Mouse (Mus musculus) MEL (cell line): Measurements from ENCODE around the gene Nipsnap2.

Source experiments
- CTCF ChIP-seq, 3 experiments: IDR thresholded peaks in 2 of 3; conservative IDR thresholded peaks in 1 of 3; 2 replicates each; pipeline ENCODE4 v1.5.1; 2011 to 2012; ENCODE audit warnings: low read length in 3 of 3, low read depth in 2 of 3, mild to moderate bottlenecking in 2 of 3, improper control_type of control experiment in 1 of 3, inconsistent platforms in 1 of 3, mixed read lengths in 1 of 3, moderate library complexity in 1 of 3; ENCODE audit not compliant: control insufficient read depth in 1 of 3, insufficient read depth in 1 of 3, poor library complexity in 1 of 3, severe bottlenecking in 1 of 3
- EP300 ChIP-seq, 2 experiments: IDR thresholded peaks; 2 replicates each; pipeline ENCODE4 v1.6.1; 2011; ENCODE audit warnings: improper control_type of control experiment in 2 of 2, low read length in 2 of 2, low read depth in 1 of 2, mild to moderate bottlenecking in 1 of 2
- HCFC1 ChIP-seq: IDR thresholded peaks from 2 replicates; pipeline ENCODE4 v1.6.1; 2012; ENCODE audit warnings: low read depth, mild to moderate bottlenecking, inconsistent platforms, low read length, improper control_type of control experiment, moderate library complexity
- MAFK ChIP-seq: IDR thresholded peaks from 2 replicates; pipeline ENCODE4 v1.6.1; 2011; ENCODE audit warnings: low read depth, mild to moderate bottlenecking, low read length, improper control_type of control experiment, borderline replicate concordance
- MAX ChIP-seq: IDR thresholded peaks from 2 replicates; pipeline ENCODE4 v1.6.1; 2011; ENCODE audit warnings: low read length, improper control_type of control experiment
- MXI1 ChIP-seq: IDR thresholded peaks from 2 replicates; pipeline ENCODE4 v1.6.1; 2011; ENCODE audit warnings: mild to moderate bottlenecking, low read depth, low read length, improper control_type of control experiment
- MYC ChIP-seq: IDR thresholded peaks from 2 replicates; pipeline ENCODE4 v1.6.1; 2011; ENCODE audit warnings: low read depth, mild to moderate bottlenecking, low read length, improper control_type of control experiment, moderate library complexity
- POLR2A ChIP-seq, 2 experiments: IDR thresholded peaks; 2 replicates each; pipeline ENCODE4 v1.6.1; 2011 to 2012; ENCODE audit warnings: low read length in 2 of 2, mild to moderate bottlenecking in 2 of 2, control low read depth in 1 of 2, improper control_type of control experiment in 1 of 2, low read depth in 1 of 2, moderate library complexity in 1 of 2; ENCODE audit not compliant: control insufficient read depth in 1 of 2, insufficient read depth in 1 of 2, poor library complexity in 1 of 2
- RAD21 ChIP-seq: IDR thresholded peaks from 2 replicates; pipeline ENCODE4 v1.6.1; 2011; ENCODE audit warnings: mild to moderate bottlenecking, low read depth, low read length, improper control_type of control experiment
- TAL1 ChIP-seq: IDR thresholded peaks from 2 replicates; pipeline ENCODE4 v1.6.1; 2012; ENCODE audit warnings: mild to moderate bottlenecking, inconsistent platforms, low read length, moderate library complexity, mixed read lengths
- USF1 ChIP-seq: IDR thresholded peaks from 2 replicates; pipeline ENCODE4 v1.6.1; 2014; ENCODE audit warnings: low read depth, mild to moderate bottlenecking, inconsistent platforms, low read length, improper control_type of control experiment, moderate library complexity
- ZMIZ1 ChIP-seq: IDR thresholded peaks from 2 replicates; pipeline ENCODE4 v1.6.1; 2012; ENCODE audit warnings: low read depth, mild to moderate bottlenecking, inconsistent platforms, low read length, improper control_type of control experiment, moderate library complexity

DNA sequence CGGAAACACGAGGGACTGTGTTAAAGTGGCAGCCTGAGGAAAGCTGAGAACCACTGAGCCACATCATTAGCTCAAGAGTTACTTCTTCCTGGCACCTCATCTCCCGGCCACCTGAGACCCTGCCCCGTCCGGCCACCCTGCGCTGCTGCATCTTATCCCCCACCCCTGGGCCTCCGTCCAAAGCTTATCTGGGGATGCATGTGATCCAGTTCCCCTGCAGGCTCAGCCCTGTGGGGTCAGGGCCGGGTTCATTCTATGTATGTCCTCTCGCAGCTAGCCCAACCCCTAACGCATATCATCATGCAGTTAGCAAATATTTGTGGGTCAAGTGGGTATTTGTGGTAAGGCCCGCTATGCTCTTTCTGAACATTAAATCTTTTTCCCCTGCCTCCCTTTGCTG is 4.4 kb downstream of the Nipsnap2 start:
- TF ChIP-seq POLR2A (IDR thresholded peaks at IDR 0.05; ENCODE audit: control insufficient read depth in 1 of 2, insufficient read depth in 1 of 2, low read depth in 1 of 2, low read length in 2 of 2, poor library complexity in 1 of 2) (no peak; a peak in 1 of 4 replicates), MAX (no peak), CTCF (IDR thresholded peaks at IDR 0.05 in 2 of 3, conservative IDR thresholded peaks at IDR 0.05 in 1 of 3; ENCODE audit: control insufficient read depth in 1 of 3, insufficient read depth in 1 of 3, low read depth in 2 of 3, low read length in 3 of 3, poor library complexity in 1 of 3, severe bottlenecking in 1 of 3) (no peak), RAD21 (no peak), EP300 (IDR thresholded peaks at IDR 0.05; ENCODE audit: low read depth in 1 of 2, low read length in 2 of 2) (peak in 1 of 2 experiments; percentile 52; a peak in 3 of 4 replicates), ZMIZ1 (no peak), MAFK (no peak), MXI1 (peak; percentile 49), MYC (no peak), TAL1 (peak; percentile 39; the same call in 1 of the 2 replicates), HCFC1 (no peak), USF1 (peak; percentile 69)
